Mouse (Mus musculus) intestine, postnatal 0 days (tissue): ENCODE measurements around the gene St8sia1. TPM values are rescaled to one million over a fixed set of nuclear protein-coding genes. Genes with fewer than 3 reads are reported as not detected.

ENCODE experiments used
- ATAC-seq: fragments of 200-750 bp; cut with Nextera tagmentation; 2 replicates; pipeline ENCODE4 v1.8.0; 2017; ENCODE audit warnings: mild to moderate bottlenecking, moderate TSS enrichment, moderate library complexity
- H3K27ac ChIP-seq: fragments of 300-500 bp; sonication (generic); 2 replicates; pipeline ENCODE4 v1.5.1; 2014; ENCODE audit warnings: mild to moderate bottlenecking, low read depth, low read length, moderate library complexity
- H3K27me3 ChIP-seq: fragments of 300-500 bp; sonication (generic); replicated peaks from 2 replicates; pipeline ENCODE4 v1.6.1; 2014; ENCODE audit warnings: low read length, mixed read lengths; ENCODE audit not compliant: control insufficient read depth, insufficient read depth
- H3K36me3 ChIP-seq: fragments of 300-500 bp; sonication (generic); 2 replicates; pipeline ENCODE4 v1.6.1; 2014; ENCODE audit warnings: mild to moderate bottlenecking, moderate library complexity; ENCODE audit not compliant: control insufficient read depth, insufficient read depth
- H3K4me1 ChIP-seq: fragments of 300-500 bp; sonication (generic); replicated peaks from 2 replicates; pipeline ENCODE4 v1.6.1; 2014; ENCODE audit warnings: antibody characterized with exemption, low read length, mixed read lengths; ENCODE audit not compliant: control insufficient read depth, insufficient read depth
- H3K4me2 ChIP-seq: fragments of 300-500 bp; sonication (generic); replicated peaks from 2 replicates; pipeline ENCODE4 v1.6.1; 2014; ENCODE audit warnings: low read depth, mild to moderate bottlenecking, moderate library complexity
- H3K4me3 ChIP-seq: fragments of 300-500 bp; sonication (generic); 2 replicates; pipeline ENCODE4 v1.5.1; 2014; ENCODE audit warnings: low read depth, low read length
- H3K9ac ChIP-seq: fragments of 300-500 bp; sonication (generic); 2 replicates; pipeline ENCODE4 v1.6.1; 2014; ENCODE audit warnings: mild to moderate bottlenecking, low read depth, low read length
- H3K9me3 ChIP-seq: fragments of 300-500 bp; sonication (generic); 2 replicates; pipeline ENCODE4 v1.6.1; 2016; ENCODE audit warnings: mixed run types; ENCODE audit not compliant: control insufficient read depth
- CTCF ChIP-seq: sonication (generic); IDR thresholded peaks from 2 replicates; pipeline ENCODE4 v1.5.1; 2016; ENCODE audit warnings: low read depth, mild to moderate bottlenecking, control low read depth, antibody characterized with exemption, moderate library complexity
- WGBS: fragments of 180-500 bp; shearing (Covaris S2); extraction: QIAGEN DNeasy Blood & Tissue Kit; methylation state at CpG from one replicate; pipeline ENCODE4 v1.1.7; 2014; 5-methylcytosine and 5-hydroxymethylcytosine counted together
- polyA plus RNA-seq: library from polyadenylated mRNA; unstranded; fragments of >200 nt; fragmentation: Nextera tagmentation; extraction: Ambion mirVana; gene quantifications from 2 replicates; pipeline ENCODE4 v1.2.1, GENCODE M21; 2015

St8sia1 gene
- polyA plus RNA-seq, 1 experiment from 2014 or later = 0.34 TPM

DNA sequence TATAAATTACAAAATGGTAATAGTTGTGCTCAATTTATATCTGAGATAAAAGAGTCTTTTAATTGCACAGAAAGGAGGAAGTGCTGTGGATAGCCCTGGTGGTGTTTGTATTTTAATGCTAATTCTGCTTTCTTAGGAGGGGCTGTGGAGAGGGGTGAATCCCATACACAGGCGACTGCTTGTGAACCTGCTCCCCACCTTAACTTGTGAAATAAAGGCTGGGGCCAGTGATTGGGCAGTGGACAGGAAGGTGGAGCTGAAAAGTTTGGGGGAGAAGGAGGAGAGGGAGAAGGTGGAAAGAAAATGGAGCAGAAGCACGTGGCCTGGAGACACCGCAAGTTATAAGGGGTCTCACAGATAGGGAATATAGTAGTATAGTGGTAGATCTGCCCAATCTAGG is 32.6 kb upstream of the St8sia1 start:
- no peaks in the 10 kb centered on the region for H3K27me3 ChIP-seq
- H3K4me2 ChIP-seq = no peak overlapping the region
- H3K36me3 ChIP-seq = no peaks in the 10 kb centered on the region
- no peak overlapping the region for H3K9ac ChIP-seq
- H3K9me3 ChIP-seq = no peaks in the 10 kb centered on the region
- H3K4me3 ChIP-seq = no peak overlapping the region
- WGBS = 82% methylated on average over 3 of the region's 3 CpGs
- ATAC-seq = no peak
- no peaks in the 10 kb centered on the region for H3K4me1 ChIP-seq
- TF ChIP-seq CTCF = no peak
- no peak overlapping the region for H3K27ac ChIP-seq

DNA sequence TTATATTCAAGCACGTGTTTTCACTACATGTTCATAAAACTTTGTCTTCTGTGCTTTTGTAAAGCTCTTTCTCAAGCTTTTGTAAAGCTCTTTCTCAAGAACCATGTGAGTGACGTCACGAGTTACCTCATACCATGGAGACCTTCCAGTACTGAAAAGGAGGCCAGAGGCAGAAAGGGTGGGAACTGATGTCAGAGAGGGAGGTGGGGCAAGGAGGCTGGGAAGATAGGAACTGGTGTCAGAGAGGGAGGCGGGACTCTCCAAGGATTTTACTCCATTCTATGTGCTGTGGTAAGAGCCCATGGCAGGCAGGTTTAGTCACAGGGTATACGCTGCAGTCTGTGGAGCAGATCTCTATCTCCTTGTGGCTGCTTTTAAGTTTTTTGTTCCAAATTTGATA is 31.3 kb upstream of the St8sia1 start:
- 70% methylated on average over 5 of the region's 5 CpGs for WGBS
- ATAC-seq = no peak
- TF ChIP-seq CTCF = no peak
- Histone ChIP-seq H3K9ac (no peak overlapping the region), H3K4me2 (no peak overlapping the region), H3K4me3 (no peak overlapping the region), H3K27ac (no peak overlapping the region), H3K27me3 (no peaks in the 10 kb centered on the region), H3K4me1 (no peaks in the 10 kb centered on the region), H3K36me3 (no peaks in the 10 kb centered on the region), H3K9me3 (no peaks in the 10 kb centered on the region)

DNA sequence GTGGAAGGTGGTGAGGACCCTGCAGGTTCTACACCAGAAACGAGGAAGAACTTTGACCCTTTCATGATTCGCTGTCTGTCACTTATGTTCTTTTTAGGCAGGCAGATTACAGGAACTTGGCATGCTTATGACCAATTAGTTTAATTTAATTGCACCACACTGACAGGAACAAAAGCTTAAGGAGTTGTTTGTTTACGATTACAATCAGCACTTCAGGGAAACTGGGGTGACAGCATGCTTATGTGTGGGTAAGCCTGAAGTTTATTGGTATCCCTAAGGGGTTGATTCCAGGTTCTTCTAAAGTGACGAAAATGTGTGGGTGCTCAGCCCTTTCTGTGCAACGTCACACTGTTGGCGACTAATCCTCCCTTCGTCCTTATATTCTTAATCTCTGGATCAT is 30.6 kb upstream of the St8sia1 start:
- WGBS = 37% methylated on average over 7 of the region's 7 CpGs
- no peak overlapping the region for H3K9ac ChIP-seq
- no peak overlapping the region for H3K4me2 ChIP-seq
- H3K36me3 ChIP-seq = no peaks in the 10 kb centered on the region
- H3K27me3 ChIP-seq = no peaks in the 10 kb centered on the region
- no peaks in the 10 kb centered on the region for H3K4me1 ChIP-seq
- no peak for ATAC-seq
- no peak overlapping the region for H3K27ac ChIP-seq
- no peaks in the 10 kb centered on the region for H3K9me3 ChIP-seq
- no peak for TF ChIP-seq CTCF
- no peak overlapping the region for H3K4me3 ChIP-seq

DNA sequence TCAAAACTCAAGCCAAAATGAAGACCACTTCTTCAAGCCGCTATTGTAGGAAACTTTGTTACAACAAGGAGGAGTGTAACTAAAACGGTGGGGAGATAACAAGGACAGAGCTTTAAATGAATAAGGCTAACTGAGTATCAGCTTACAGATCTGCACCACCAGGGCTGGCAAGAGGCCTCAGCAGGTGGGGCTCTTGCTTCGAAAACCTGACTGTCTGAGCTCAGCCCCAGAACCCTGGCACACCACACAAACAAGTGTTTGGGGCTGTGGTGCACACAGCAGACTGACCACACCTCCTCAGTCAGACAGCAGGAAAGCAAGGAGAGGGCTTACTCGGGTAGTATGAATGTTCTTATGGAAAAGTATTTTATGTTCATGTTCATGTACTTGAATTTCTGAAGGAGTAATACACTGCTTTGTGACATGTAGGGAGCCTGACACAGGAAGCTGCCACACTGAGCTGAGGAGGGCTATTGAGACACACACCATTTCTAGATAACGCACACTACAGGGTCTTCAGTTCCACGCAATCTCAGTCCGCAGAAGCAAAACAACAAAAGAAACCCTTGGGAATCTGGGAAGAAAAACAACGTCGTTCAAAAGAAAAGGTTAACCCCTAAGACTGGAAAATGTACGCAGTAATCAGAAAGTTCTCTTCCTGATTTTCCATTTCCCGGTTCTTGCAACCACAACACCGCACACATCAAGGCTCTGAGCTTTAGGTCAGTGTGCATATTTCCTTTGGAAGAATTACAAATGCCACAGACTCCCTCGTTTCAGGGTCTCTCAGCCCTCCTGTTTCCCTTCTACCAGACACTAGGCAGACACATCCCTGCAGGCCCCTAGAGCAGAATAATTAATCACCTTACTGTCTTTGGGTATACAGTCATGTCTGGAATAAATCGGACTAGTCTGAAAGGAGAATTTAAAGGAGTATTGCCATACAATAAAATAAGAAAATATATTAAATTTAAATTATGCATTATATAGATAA is 29.8 kb upstream of the St8sia1 start:
- ATAC-seq = no peak
- no peak overlapping the region for H3K27ac ChIP-seq

DNA sequence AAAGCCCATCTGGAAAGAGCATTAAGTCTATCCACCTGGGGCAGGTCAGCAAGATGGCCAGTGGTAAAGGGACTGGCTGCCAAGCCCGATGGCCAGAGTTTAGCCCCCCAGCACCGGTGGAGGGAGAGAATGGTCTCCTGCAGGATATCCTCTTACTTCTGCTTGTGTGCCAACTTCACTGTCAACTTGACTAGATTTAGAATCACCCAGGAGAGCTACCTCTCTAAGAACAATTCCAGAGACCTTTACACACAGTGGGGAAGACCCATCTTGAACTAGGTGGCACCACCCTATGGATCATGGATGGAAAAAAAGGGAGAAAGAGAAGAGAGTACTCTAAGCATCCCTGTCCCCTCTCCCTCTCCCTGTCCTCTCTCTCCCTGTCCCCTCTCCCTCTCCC is 28.7 kb upstream of the St8sia1 start:
- TF ChIP-seq CTCF = no peak
- H3K27ac ChIP-seq = no peak overlapping the region
- no peaks in the 10 kb centered on the region for H3K27me3 ChIP-seq
- H3K9me3 ChIP-seq = no peaks in the 10 kb centered on the region
- 77% methylated on average over 2 of the region's 2 CpGs for WGBS
- no peak for ATAC-seq
- H3K4me3 ChIP-seq = no peak overlapping the region
- no peaks in the 10 kb centered on the region for H3K4me1 ChIP-seq
- no peaks in the 10 kb centered on the region for H3K36me3 ChIP-seq
- H3K4me2 ChIP-seq = no peak overlapping the region
- H3K9ac ChIP-seq = no peak overlapping the region

More for the DNA sequence above, 29.8 kb upstream of the St8sia1 start:
- no peak overlapping the region for H3K4me3 ChIP-seq
- H3K4me1 ChIP-seq = no peaks in the 10 kb centered on the region
- H3K9me3 ChIP-seq = no peaks in the 10 kb centered on the region
- 30% methylated on average over 14 of the region's 14 CpGs for WGBS
- no peak overlapping the region for H3K4me2 ChIP-seq
- H3K9ac ChIP-seq = no peak overlapping the region
- no peaks in the 10 kb centered on the region for H3K36me3 ChIP-seq
- TF ChIP-seq CTCF = 0 out of 2 replicates have a peak, but pooled peaks have one; percentile 23
- H3K27me3 ChIP-seq = no peaks in the 10 kb centered on the region

DNA sequence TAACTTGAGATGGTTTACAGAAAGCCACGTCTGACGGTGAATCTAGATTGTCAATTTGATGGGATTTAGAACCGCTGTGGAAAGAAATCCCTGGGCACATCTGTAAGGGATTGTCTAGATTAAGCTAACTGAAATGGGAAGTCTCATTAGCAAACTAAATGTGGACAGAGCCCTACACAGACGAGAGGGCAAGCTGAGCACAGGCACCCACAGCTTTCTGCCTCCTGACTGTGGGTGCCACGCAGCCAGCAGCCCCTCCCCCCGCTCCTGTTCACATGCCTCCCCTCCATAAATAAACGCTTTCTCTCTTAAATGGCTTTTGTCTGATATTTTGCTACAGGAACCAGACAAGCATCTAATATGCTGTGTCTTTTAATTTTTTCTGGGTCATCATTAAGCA is 27.8 kb upstream of the St8sia1 start:
- H3K27me3 ChIP-seq = no peaks in the 10 kb centered on the region
- H3K9me3 ChIP-seq = no peaks in the 10 kb centered on the region
- H3K36me3 ChIP-seq = no peaks in the 10 kb centered on the region
- 55% methylated on average over 7 of the region's 7 CpGs for WGBS
- no peaks in the 10 kb centered on the region for H3K4me1 ChIP-seq
- TF ChIP-seq CTCF = no peak
- no peak overlapping the region for H3K4me2 ChIP-seq
- no peak overlapping the region for H3K27ac ChIP-seq
- no peak for ATAC-seq
- no peak overlapping the region for H3K9ac ChIP-seq
- H3K4me3 ChIP-seq = no peak overlapping the region
